Mouse (Mus musculus) spleen, adult 2 months (tissue): ENCODE measurements around the gene Hoxb7.

Experiments
- CTCF ChIP-seq: fragments of 200-500 bp; IDR thresholded peaks from 2 replicates; pipeline ENCODE4 v1.5.1; 2011; ENCODE audit warnings: mild to moderate bottlenecking, inconsistent platforms; ENCODE audit not compliant: insufficient read depth, insufficient read length, insufficient replicate concordance; ENCODE audit errors: extremely low read depth
- POLR2A ChIP-seq: fragments of 200-500 bp; IDR thresholded peaks from 2 replicates; pipeline ENCODE4 v1.6.1; 2011; ENCODE audit warnings: low read depth, low read length, inconsistent platforms

DNA sequence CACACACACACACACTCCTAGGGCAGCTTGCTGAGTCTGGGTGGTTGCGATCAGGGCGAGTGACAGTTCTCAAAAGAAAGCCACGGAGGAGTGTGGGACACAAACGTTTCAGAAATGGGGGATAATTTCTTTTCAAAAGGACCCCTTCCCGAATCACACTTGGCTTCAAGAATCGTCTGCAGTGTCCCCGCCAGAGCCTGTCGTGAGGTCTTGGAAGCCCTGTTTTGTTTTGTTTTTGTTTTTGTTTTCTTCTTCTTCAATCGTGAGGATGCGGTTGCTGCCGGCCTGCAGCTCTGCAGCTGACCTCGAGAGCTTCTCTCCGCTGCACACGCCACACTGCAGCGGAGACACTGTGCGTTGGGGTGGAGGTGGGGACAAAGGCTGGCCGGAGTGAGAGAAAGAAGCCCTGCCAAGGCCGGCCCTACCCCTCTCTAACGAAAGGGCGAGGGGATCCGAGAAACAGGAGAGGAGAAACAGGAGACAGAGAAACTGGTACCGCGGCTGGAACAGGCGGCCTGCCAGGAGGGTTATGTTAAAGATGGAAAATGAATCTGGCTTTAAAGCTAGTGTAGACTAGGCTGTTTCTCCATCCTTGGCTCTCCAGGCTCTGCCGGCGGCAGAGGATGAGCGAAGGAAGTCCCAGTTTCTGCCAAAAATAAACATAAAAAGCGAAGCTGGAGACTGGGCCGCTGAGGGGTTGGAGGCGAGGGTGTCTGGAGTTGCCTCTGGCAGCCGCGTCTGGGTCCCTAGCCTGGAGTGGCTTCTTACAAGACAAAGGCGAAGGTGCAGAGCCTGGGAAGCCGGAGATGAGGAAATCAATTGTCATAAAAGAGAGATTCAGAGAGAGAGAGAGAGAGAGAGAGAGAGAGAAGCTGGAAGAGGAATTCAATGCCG lies 9.0 kb upstream of the Hoxb7 start:
- TF ChIP-seq POLR2A, result no peak
- no peak for TF ChIP-seq CTCF
